Mouse (Mus musculus): Measurements from ENCODE around the gene Ankrd35. TPM values are rescaled to one million over a fixed set of nuclear protein-coding genes. Genes with fewer than 3 reads are reported as not detected.
"Not testable (repeated sequence)": the region's sequence is repeated elsewhere in the genome, so short reads cannot be mapped to it uniquely, and the experiment has no call there.

The Ankrd35 gene
- total and polyA plus RNA-seq, 2 experiments from 2014 or later: 4.3 to 4.9 TPM

DNA sequence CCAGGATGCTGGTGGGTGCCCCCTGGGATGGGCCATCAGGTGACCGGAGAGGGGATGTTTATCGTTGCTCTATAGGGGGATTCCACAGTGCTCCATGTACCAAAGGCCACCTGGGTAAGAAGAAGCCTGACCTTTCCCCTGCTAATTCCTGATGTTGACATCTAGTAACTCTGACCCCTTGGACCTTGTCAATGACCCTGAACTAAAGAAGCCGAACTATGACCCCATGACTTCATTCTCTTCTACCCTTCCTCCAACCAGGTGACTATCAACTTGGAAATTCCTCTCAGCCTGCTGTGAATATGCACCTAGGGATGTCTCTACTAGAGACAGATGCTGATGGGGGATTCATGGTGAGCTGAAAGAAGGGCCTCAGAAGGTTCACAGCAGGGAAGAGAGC lies 22.6 kb upstream of the Ankrd35 start:
- no peaks in the 10 kb centered on the region for H3K9me3 ChIP-seq (ENCODE audit: low read length)
- H3K9ac ChIP-seq (replicated peaks; ENCODE audit: low read length, poor library complexity, severe bottlenecking): no peak overlapping the region
- no peak for DNase-seq (ENCODE audit: low spot score)
- no peak overlapping the region for H3K4me2 ChIP-seq (ENCODE audit: low read depth, low read length, poor library complexity, severe bottlenecking)
- no peak for ATAC-seq (ENCODE audit: low FRiP score)
- WGBS: 84% methylated on average over 3 of the region's 3 CpGs
- H3K27me3 ChIP-seq (ENCODE audit: insufficient read depth, low read length): no peaks in the 10 kb centered on the region
- H3K4me3 ChIP-seq (ENCODE audit: low read depth, low read length): no peak overlapping the region
- no peaks in the 10 kb centered on the region for H3K4me1 ChIP-seq (ENCODE audit: insufficient read depth, low read length)
- H3K27ac ChIP-seq (ENCODE audit: low read depth, low read length): no peak overlapping the region
- TF ChIP-seq CTCF (IDR thresholded peaks at IDR 0.05): no peak
- H3K36me3 ChIP-seq (ENCODE audit: insufficient read depth, low read length): peaks cover 13% of the 10 kb centered on the region

DNA sequence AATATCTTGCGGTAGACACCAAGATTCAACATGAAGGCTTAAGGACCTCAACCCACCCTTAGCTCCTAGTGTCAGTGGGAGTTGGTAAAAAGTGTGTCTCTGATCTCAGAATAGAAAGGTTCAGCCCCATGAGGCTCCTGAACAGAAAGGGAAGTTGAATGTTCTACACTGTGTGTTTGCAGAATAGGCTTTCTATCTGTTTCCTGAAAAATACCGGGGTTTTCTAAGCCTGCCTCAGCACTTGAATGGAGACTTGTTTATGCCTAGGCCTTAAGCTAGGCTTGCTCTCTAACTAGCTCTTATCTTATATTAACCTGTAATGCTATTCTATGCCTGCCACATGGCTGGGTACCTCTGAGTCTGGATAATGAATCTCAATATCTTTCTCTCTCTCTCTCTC lies 9.0 kb upstream of the Ankrd35 start:
- peaks cover 6% of the 10 kb centered on the region for H3K36me3 ChIP-seq (ENCODE audit: insufficient read depth, low read length)
- ATAC-seq (ENCODE audit: low FRiP score) (no peak), DNase-seq (ENCODE audit: low spot score) (no peak)
- no peak overlapping the region for H3K4me2 ChIP-seq (ENCODE audit: low read depth, low read length, poor library complexity, severe bottlenecking)
- H3K4me3 ChIP-seq (ENCODE audit: low read depth, low read length): no peak overlapping the region
- no peaks in the 10 kb centered on the region for H3K27me3 ChIP-seq (ENCODE audit: insufficient read depth, low read length)
- no peaks in the 10 kb centered on the region for H3K9me3 ChIP-seq (ENCODE audit: low read length)
- TF ChIP-seq CTCF (IDR thresholded peaks at IDR 0.05): no peak
- H3K4me1 ChIP-seq (ENCODE audit: insufficient read depth, low read length): peaks cover 5% of the 10 kb centered on the region; the same call in 1 of the 2 replicates
- no peak overlapping the region for H3K27ac ChIP-seq (ENCODE audit: low read depth, low read length)
- WGBS: 90% methylated on average over 2 of the region's 2 CpGs
- no peak overlapping the region for H3K9ac ChIP-seq (replicated peaks; ENCODE audit: low read length, poor library complexity, severe bottlenecking)

GRCm38 (mm10) chr3:96662731-96663316 lies 7.1 kb upstream of the Ankrd35 start:
- 43% methylated on average over 8 of the region's 8 CpGs for WGBS
- H3K9me3 ChIP-seq (ENCODE audit: low read length): no peaks in the 10 kb centered on the region
- DNase-seq (ENCODE audit: low spot score) (peak; percentile 32), ATAC-seq (ENCODE audit: low FRiP score) (no peak)
- peaks cover 5% of the 10 kb centered on the region; the same call in 1 of the 2 replicates for H3K4me1 ChIP-seq (ENCODE audit: insufficient read depth, low read length)
- peak overlapping the region; percentile 0; the same call in 1 of the 2 replicates for H3K9ac ChIP-seq (replicated peaks; ENCODE audit: low read length, poor library complexity, severe bottlenecking)
- H3K36me3 ChIP-seq (ENCODE audit: insufficient read depth, low read length): no peaks in the 10 kb centered on the region; the same call in 1 of the 2 replicates
- no peaks in the 10 kb centered on the region for H3K27me3 ChIP-seq (ENCODE audit: insufficient read depth, low read length)
- H3K27ac ChIP-seq (ENCODE audit: low read depth, low read length): peak overlapping the region; percentile 59
- no peak for TF ChIP-seq CTCF (IDR thresholded peaks at IDR 0.05)
- H3K4me2 ChIP-seq (ENCODE audit: low read depth, low read length, poor library complexity, severe bottlenecking): peak overlapping the region; percentile 53
- H3K4me3 ChIP-seq (ENCODE audit: low read depth, low read length): peak overlapping the region; percentile 27; the same call in 1 of the 2 replicates

DNA sequence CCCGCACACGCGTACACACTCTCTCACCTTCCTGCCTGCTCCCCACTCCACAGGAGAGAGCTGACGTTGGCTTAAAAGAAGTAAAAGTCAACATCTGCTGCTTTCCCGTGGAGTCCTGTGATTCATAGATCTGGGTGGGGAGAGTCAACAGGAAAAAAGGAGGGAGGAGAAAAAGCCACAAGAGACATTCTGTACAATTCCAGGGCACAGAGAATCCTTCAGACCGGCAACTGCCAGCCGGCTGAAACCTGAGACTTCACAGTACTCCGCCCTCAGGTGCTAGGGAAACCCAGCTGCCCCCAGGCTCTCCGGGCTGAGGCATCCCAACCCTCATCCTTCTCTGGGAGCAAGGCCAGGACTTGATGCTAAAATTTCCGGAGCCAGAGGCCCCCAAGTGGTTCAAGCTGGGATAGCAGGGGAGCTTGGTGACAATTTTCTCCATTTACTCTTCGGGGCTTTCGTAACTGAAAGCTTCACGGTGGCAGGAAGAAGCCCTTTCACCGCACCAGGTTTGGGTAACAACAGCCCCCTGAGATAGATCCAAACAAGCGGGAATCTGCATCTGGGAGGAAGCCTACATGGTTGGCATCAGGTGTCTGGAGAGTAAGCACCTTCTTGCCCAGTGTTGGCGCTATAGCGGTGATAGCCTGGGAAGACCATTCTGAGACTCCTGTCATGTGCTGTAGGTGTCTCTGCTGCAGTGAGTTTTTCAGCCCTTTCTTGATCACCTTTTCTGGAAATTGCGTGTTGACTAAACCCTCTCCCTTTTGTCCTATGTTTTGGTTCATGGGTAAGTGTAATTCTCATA lies 6.3 kb upstream of the Ankrd35 start:
- ATAC-seq (ENCODE audit: low FRiP score): peak; percentile 81
- H3K4me2 ChIP-seq (ENCODE audit: low read depth, low read length, poor library complexity, severe bottlenecking): peak overlapping the region; percentile 53
- H3K27ac ChIP-seq (ENCODE audit: low read depth, low read length): peak overlapping the region; percentile 59
- 0 out of 2 replicates have a peak overlapping the region, but pooled peaks have one; percentile 0 for H3K9ac ChIP-seq (replicated peaks; ENCODE audit: low read length, poor library complexity, severe bottlenecking)
- WGBS: 5% methylated on average over 16 of the region's 18 CpGs
- H3K27me3 ChIP-seq (ENCODE audit: insufficient read depth, low read length): no peaks in the 10 kb centered on the region
- H3K9me3 ChIP-seq (ENCODE audit: low read length): no peaks in the 10 kb centered on the region
- peak overlapping the region; percentile 27 for H3K4me3 ChIP-seq (ENCODE audit: low read depth, low read length)
- H3K36me3 ChIP-seq (ENCODE audit: insufficient read depth, low read length): no peaks in the 10 kb centered on the region
- DNase-seq (ENCODE audit: low spot score): peak; percentile 88
- peak; percentile 85 for TF ChIP-seq CTCF (IDR thresholded peaks at IDR 0.05)
- peaks cover 5% of the 10 kb centered on the region; the same call in 1 of the 2 replicates for H3K4me1 ChIP-seq (ENCODE audit: insufficient read depth, low read length)

GRCm38 (mm10) chr3:96665732-96666363 lies 4.1 kb upstream of the Ankrd35 start:
- not testable (repeated sequence) for H3K4me2 ChIP-seq (ENCODE audit: low read depth, low read length, poor library complexity, severe bottlenecking); H3K9me3 ChIP-seq (ENCODE audit: low read length); H3K27me3 ChIP-seq (ENCODE audit: insufficient read depth, low read length); DNase-seq (ENCODE audit: low spot score); ATAC-seq (ENCODE audit: low FRiP score); H3K27ac ChIP-seq (ENCODE audit: low read depth, low read length); H3K4me1 ChIP-seq (ENCODE audit: insufficient read depth, low read length); H3K36me3 ChIP-seq (ENCODE audit: insufficient read depth, low read length); H3K9ac ChIP-seq (replicated peaks; ENCODE audit: low read length, poor library complexity, severe bottlenecking); H3K4me3 ChIP-seq (ENCODE audit: low read depth, low read length)
- WGBS: 95% methylated on average over 7 of the region's 7 CpGs

Data from midbrain, postnatal 0 days (tissue).